Mouse (Mus musculus) layer of hippocampus, postnatal 10 days (tissue): ENCODE results near the gene Crocc. TPM values are rescaled to one million over a fixed set of nuclear protein-coding genes. Genes with fewer than 3 reads are reported as not detected.

Experiments
- DNase-seq, 2 experiments: peaks; one replicate each; pipeline ENCODE4 v3.0.0; 2021; ENCODE audit warnings: low spot score in 2 of 2
- total RNA-seq, 2 experiments: library from RNA; stranded (reverse); gene quantifications; 2 replicates each; pipeline ENCODE4 v1.2.3; 2021

Crocc gene
- total RNA-seq, 2 experiments from 2014 or later, result 32.2 to 42.8 TPM

DNA sequence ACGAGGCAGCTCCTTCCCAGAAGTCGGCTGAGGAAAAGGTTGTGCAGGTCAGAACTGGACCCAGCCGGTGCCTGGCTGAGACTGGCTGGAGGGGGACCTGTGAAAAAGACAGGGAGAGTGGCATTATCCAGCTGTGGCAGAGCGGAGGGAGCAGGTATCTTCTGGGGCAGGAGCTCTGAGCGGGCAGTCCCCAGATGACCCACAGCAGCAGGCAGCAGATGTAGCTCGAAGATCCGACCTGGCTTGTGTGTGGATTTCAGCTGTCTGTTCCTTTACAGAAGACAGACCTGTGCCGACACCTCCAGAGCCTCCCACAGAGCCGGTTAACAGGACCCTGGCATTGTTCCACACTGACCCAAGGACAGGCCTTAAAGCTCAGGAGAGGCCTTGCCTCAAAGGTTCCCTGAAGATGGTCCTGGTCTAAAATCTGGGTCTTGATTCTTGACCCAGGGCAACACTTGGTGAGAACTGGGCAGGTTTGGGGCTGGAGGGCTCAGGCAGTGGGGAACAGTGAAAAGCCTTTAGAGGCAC lies 7.2 kb upstream of the Crocc start:
- no peak for DNase-seq

DNA sequence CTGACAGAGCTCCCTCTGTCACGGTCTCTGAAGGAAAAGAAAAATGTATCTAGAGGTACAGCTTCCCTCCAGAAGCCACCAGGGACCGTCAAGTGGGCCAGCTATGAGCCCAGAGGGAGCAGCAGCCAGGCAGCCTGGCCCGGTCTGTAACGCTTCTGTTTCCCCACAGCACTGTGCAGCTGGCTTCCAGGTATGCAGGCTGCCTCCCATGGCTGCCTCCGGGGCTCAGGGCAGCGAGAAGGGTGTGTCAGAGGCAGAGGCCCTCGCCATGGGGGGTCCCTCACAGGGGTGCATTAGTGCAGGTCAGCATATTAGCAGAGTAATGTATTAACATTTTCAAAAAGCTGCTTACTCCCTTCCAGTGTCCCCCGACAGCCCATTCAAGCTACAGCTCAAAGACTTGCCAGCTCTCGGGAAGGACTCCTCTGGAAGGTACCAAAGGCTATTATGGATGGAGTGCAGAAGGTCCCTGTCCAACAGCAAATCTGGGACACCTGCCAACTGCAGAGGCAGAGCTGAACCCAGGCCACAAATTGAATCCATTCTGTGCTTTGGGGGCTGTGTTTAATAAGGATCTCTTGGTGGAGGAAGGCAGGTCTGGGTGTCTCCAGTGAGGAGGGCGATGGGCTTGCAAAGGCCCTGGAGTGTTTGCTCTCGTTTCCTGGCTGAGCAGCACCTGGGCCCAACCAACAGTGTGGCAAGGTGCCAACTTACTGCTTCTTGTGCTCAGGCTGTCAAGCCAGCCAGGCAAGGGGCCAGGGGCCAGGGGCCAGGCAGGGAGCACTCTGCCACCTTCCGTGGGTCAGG lies 6.6 kb upstream of the Crocc start:
- no peak for DNase-seq

DNA sequence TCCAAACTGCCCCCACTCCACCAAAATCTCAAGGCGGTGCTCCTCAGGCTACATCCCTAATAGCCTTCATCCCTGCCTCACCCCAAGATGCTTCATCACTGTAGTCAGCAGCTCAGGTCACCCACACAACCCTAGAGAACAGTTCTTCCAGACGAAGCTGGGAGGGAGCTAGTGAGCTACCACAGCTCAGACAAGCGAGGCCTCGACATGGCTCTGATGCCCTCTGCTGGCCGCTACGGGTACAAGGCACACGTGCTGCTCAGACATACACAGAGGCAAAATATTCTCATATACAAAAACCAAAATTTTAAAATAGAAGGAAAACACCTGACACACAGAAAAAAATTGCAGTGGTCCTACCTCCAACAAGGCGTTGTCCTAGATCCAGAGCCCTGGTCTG lies 4.8 kb upstream of the Crocc start:
- peak; percentile 83 to 86 for DNase-seq

DNA sequence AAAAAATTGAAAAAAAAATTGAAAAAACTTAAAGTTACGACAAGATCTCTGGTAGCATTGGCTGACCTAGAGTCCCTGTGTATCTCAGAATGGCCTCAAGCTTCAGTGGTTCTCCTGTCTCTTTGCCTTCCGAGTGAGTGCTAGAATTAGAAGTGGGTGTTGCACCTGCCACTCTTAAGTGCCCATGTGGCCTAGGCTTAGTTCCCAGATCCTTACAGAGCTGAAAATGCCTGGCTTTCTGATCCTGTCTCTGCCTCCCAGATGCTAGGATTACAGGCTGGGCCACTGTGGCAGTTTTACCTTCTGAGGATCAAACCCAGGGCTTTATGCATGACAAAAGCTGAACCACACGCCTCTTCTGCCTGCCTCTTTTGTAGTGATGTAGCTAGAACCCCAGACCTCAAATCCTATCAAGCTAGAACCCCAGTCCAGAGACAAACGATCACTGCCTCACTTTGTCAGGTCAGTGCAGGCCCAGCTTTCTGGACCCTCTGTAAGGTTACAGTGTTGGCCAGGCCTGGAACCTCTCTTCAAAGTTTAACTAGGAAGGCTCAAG lies 3.8 kb upstream of the Crocc start:
- no peak for DNase-seq

DNA sequence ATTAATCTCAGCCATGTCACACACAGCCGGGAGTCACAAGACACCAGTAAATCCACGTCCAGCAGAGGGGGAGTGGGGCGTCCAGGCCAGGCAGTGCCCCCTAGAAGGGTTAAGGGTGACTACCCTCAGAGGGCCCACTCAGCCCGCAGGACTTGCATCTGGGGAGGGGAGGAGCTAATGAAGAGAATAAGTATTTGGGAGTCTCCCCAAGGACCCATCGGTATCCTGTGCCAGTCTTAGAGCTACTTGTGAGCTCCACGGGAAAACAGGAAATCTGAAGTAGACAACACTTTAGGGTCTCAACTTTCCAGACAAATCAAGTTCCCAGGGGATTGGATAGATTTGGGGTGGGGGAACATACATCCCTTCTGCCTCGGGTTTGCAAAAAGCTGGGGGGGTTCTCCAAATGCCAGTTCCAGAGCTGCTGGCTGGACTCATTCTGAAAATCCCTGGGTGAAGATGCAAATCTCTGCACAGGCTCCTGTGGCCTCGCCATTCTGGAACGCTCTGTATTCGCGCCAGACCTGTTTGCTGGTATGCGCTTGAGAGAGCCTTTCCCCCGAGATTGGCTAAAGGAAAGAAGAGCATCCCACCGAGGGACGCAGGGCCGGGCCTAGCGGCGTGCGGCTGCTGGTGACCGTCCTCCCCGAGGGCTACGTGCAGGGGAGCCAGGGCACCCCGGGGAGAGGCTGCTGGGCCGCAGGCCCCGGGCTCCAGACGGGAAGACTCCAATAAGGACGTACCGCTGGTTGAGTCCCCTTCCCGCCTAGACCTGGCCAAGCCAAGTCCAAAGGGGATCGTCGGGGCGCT lies 529 bp downstream of the Crocc start:
- no peak for DNase-seq

DNA sequence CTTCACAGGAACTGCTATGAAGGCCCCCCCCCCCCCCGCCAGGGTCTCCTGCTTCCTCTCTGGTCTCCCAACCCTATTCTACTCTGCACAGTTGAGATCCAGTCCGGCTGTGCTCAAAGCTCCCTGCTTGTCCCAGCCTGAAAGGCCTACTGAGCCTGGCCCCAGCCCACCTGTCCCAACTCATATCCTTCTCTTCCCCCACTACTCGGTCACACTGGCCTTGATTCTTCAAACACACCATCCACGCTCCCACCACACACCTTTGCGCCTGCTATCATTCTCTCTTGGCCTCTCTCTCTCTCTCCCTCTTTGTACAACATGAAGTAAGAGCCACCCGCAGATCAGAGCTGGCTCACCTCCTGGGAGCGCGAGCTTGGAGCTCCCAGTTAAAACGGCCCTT lies 1.5 kb downstream of the Crocc start:
- no peak for DNase-seq

DNA sequence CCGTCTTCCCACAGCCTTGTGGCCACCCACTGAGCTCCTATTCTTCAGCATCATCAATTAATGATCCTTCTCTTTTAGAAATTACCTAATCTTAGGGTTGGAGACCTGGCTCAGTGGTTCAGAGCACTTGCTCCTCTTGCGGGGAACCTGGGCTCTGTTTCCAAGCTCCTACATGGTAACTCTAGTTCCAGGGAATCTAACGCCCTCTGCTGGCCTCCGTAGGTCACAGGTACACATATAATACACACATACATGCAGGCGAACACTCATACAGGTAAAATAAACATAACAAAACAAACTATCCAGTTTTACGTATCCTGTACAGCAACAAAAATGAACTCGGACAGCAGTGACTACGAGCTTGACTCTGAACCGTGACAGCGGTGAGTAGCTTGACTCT lies 3.4 kb downstream of the Crocc start:
- DNase-seq, result no peak

DNA sequence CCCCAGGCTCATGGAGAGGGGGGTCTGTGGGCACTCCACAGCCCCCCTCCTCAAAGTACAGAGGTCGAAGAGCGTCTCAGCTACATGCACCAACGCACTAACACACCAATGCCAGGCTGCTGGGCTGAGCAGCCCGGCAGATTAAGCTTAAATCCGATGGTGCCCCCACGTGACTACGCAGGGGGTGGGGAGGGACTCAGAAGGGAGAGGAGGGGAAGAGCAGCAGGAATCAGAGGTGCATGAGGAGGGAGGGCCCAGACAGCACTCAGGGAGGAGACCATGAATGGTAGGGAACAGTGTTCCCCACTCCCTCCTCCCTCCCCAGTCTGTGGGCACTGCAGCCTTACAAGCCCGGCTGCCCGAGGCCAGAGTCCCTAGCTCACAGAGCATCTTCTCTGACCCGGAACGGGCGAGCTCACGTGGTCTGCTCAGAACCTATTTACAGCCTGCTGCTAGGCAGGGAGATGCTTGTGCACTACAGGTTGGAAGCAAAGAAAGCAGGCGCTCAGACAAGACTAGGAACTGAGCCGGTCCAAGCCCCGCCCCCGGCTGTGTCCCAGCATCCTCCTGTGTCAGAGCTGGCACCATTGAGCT lies 6.7 kb downstream of the Crocc start:
- DNase-seq, result peak; percentile 69 to 74

DNA sequence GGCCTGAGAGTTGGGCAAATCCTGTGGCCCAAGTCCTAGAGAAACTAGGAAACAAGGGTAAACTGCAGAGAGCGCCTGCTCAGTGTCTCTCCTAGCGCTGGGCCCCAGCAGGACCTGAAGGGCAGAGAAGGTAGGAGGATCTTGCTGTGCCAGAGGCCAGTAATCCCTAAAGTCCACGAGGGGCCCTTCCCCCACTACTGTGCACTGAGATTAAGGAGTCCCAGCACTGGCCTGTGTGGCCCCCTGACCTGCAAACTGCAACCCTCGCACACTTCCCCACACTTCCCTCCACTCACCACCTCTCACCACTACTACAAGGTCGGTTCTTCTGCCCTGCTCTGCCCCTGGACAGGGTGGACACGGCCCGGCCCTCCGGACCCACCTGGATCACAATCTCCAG lies 7.2 kb downstream of the Crocc start:
- no peak for DNase-seq

DNA sequence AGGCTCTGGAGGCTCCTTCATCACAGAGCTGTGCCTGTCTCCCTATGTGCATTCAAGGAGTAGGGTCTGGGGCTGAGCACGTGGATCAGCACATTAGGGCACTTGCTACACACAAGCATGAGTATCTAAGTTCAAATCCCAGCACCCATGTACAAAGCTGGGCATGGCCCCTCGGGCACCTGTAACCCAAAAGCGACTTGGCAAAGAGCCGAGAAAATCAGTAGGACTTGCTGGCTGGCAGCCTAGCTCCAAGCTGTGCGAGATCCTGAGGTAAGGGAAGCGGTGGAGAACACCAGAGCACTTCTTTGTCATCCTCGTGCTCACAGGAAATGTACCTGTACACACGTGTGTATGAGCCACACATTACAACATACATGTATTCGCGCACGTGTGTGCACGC lies 7.9 kb downstream of the Crocc start:
- no peak for DNase-seq

DNA sequence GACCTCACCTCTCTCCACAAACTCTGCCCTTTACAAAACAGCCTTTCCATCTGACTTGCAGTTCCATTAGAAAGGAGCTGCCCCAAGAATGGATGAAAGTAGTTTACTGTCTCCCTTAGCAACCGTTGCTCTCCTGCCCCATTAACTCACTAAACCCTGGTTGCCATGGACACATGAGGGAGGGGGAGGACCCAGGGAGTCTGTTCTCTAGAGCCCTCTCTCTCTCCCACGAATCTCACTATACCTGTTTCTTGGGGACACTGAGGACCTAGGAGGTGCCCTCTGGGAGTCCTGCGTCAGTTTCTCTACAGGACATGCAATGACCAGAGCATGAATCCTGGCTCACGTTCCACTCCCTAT lies 10.9 kb downstream of the Crocc start:
- peak; percentile 62 to 64 for DNase-seq

DNA sequence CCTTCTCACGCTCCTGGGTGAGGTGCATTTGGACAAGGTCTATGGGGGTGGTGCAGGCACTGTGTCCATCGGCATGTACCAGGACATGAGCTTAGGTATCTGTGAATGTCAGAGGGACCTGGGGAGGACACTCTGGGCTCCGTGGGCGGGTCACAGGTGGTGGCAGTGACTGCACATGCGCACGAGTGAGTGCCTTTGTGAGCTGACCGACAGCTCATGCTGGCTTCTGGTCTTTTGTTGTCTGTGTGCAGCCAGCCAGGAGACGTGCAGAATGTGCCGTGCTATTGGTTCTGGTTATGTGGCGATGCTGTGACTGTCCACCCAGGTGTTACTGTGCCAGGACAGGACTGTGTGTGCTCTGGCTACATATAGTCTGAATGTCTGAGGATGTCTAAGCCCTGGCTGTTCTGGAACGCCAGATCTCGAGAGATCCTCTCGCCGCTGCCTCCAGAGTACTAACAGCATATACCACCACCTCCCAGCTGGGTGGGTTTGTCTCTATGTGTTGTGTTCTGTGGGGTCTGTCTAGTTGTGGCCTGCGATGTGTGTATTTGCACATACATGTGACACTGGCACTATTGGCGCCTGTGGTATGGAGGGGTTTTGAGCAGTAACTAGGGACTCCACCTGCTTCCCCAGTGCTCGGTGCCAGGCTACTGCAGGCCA lies 11.4 kb downstream of the Crocc start:
- no peak for DNase-seq

DNA sequence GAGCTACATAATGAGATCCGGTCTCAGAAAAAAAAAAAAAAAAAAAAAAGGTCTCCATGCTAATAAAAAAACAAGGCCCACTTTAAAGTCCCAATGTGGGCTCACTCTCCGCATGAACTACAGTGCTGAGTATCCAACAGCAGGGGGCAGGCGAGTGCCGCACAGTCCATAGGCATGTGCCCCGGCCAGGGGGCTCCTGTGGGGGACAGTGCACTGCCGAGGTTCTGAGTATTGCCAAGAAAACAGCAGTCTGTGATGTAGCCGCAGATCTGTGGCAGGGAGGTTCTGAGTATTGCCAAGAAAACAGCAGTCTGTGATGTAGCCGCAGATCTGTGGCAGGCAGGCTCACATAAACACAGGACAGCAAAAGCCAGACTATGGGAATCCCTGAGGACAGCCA lies 15.5 kb downstream of the Crocc start:
- DNase-seq, result peak; percentile 72 to 84

DNA sequence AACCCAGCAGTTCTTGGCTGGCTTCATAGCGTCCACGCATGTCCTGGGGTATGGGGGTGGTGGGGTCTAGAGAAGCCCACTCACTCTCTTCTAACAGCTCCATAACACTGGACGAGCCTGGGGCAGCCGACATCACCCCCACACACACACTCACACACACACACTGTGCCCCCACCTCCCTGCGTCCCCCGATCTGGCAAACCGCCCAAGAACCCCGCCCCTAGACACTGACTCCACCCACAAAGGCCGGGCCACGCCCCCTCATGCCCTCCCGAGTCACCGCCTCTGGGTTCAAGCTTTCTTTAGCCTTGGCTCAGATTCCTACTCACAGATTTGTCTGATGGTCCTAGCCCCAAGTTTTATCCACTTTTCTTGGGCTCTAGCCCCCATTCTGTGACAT lies 19.2 kb downstream of the Crocc start:
- no peak for DNase-seq

DNA sequence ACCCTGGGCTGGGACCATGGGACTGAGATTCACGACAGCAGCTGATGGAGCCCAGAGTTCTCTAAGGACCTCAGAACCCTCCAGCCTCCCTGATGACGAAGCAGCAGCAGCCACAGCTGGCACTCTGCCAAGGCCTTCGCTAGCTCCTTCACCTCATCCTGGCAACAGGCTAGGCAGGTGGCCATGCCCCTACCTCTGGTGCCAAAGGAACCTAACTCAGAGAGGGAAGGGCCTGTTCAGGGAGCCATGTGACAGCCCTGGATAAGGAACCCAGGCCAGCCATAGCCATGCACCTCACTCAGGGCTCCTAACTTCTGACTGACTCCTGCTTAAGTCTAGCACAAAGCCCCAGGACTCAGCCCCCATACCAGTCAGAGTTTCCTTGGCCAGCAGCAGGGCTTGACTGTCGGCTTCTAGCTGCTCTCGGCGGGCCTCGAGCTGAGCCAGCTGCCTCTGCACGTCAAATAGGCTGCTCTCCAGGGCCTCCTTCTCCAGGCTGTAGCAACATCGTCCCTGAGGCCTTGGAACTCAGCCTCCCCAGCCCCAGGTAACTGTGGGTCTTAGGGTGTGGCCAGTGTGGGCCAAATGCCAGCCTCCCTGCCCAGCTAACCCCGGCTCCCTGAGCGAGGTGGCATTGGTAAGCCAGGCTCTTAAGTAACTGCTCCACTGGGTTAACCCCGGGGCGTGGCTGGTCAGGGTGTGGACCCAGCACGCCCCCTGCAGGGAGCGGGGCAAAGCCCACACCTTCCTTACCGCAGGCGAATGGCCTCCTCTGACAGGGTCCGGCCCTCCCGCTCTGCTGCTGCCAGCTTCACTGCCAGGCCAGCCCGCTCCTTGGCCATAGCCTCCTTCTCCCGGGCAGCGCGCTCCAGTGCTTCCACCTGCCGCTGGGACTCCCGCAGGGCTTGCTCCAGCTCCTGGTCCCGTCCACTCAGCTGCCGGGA lies 26.5 kb downstream of the Crocc start:
- DNase-seq, result no peak

DNA sequence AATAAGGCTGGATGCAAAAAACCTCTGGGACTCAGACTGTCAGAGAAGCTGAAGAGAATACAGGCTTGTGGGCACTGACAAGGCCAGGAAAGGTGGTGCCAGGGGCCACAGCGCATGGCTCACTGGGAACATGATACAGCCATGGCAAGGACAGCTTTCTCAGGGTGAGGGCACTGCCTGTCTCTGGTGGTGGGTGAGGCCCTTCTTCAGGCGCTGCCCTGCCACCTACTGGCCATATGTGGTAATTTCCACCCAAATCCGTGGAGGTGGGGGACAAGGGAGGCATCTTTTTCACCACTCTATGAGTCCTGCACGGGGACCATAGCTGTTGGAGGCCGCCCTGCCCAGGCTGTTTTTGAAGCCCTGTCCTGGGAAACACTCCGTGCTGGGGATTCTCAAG lies 28.6 kb downstream of the Crocc start:
- peak; percentile 85 to 88 for DNase-seq

DNA sequence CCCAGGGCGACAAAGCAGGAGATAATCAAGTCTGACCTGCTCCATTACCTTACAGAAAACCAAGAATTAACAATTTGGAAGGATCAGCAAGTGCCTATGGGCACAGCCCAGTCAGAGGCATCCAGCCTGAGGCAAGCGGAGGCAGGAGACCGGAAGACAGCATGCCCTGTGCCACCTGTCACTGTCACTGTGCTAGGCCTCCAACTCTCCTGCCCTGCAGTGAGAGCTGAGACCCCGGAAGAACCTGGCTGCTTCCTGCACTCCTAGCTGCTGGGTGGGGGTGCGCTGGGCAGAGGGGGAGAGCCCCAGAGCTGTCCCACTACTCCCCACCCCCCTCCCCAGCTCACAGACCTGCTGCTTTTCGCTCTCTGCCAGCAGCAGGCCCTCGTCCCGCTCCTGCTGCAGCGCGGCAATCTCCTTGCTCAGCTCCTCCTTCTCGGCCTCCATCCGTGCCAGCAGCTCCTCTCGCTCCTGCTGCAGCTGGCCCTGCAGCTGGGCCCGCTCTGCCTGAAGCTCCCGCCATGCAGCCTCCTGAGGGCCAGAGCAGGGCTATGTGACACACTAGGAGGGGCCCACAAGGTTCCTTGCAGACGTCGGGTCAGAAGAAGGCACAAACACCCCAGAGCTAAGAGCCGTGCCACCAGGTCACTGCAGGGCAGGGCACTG lies 29.7 kb downstream of the Crocc start:
- DNase-seq, result no peak

DNA sequence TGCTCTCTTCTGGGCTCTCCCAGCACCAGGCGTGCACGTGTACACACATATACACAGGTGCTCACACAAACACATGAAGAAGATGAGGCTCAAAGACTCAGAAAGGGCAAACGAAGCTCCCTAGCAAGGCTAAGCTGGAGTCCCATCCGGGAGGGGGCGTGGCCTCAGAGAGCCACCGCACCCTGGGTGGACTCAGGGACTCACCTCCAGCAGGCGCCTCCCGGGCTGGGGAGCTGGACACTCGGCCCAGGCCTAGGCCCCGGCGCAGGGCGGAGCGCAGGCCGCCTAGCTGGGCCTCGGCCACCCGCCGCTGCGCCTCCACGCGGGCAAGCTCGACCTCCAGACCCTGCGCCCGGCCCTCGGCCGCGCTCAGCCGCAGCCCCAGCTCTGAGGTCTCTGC lies 35.4 kb downstream of the Crocc start:
- no peak for DNase-seq

DNA sequence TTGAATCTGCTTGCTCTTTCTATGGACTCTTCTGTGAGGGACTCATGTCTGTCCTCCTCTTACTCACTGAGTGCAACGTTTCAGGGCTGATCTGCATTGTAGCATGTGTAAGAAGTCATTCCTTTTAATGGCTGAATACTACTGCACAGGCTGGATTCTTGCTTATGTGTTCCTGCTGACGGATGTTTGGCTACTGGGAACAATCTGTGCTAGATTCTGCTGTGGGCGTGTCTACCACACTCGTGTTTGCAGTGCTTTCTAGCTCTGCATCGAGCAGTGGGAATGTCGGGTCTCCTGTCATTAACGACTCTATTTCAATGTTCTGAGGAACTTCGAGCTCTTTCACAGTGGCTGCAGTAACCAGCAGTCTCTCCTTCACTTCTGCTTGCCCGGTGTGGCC lies 36.3 kb downstream of the Crocc start:
- DNase-seq, result no peak

DNA sequence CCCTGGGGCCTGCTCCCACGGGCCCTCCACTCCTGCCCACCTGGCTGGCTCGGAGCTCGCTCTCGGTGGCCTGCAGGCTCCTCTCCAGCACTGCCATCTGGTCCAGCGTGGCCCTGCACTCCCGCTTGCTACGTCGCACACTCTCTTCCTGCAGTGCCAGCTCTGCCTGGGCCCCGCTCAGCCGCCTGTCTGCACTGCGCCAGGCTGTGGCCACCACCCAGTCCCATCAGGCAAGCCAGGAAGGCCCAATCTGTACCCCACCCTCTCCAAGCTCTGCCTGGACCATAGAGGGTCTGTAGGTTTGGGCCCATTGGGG lies 38.8 kb downstream of the Crocc start:
- no peak for DNase-seq
